Mouse (Mus musculus): ENCODE data around the gene Anxa9. TPM values are rescaled to one million over a fixed set of nuclear protein-coding genes. Genes with fewer than 3 reads are reported as not detected.
A peak's percentile ranks its signal among the peaks of the same experiment; 100 is the strongest.

Anxa9 gene
- polyA plus RNA-seq, 1 experiment from 2014 or later = 1.6 TPM

DNA sequence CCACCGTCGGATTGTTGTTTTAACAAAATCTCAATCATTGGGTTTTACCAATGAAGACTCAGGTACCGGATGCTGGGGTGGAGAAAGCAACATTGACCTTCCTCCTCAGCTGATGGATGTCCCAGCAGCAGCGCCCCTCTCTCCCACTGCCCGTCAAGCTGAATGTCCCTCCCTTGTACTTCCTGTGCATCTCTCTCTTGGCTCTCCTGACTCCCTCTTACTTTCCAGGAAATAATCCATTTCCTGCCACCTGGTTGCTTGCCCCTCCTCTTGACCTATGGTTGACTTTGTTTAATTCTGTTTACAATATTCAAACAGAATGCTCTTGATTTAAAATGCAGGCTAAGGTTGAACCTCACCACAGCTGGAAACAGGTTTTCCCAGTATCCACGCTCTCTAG lies 16.8 kb downstream of the Anxa9 start:
- Histone ChIP-seq H3K9ac (no peak overlapping the region), H3K9me3 (no peaks in the 10 kb centered on the region), H3K4me2 (no peak overlapping the region), H3K4me3 (no peak overlapping the region), H3K4me1 (no peaks in the 10 kb centered on the region), H3K27me3 (no peaks in the 10 kb centered on the region), H3K27ac (no peak overlapping the region), H3K36me3 (peaks cover 44% of the 10 kb centered on the region)
- 61% methylated on average over 6 of the region's 6 CpGs for WGBS
- no peak for ATAC-seq (ENCODE audit: borderline replicate concordance, extremely low read depth, low FRiP score, low TSS enrichment)

DNA sequence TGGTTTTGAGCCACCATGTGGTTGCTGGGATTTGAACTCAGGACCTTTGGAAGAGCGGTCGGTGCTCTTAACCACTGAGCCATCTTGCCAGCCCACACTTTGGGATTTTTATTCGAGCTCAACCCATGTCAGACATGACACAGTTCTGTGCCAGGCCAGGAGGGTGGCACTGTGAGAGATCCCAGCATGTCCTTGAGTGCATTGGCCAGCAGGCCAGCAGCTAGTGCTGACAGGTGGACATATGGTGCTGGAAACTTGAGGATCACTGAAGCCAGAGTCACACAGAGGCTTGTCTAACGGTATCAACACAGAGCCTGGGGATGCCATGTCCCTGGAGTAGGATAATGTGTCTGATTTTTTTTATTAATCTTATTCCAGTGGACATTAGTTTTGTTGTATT lies 17.6 kb downstream of the Anxa9 start:
- no peak for ATAC-seq (ENCODE audit: borderline replicate concordance, extremely low read depth, low FRiP score, low TSS enrichment)
- H3K36me3 ChIP-seq = peaks cover 37% of the 10 kb centered on the region

GRCm38 (mm10) chr3:95287541-95287940 lies 19.4 kb downstream of the Anxa9 start:
- WGBS = 90% methylated on average over 3 of the region's 3 CpGs
- H3K27ac ChIP-seq = no peak overlapping the region
- peaks cover 22% of the 10 kb centered on the region for H3K36me3 ChIP-seq
- H3K4me3 ChIP-seq = no peak overlapping the region
- H3K4me2 ChIP-seq = no peak overlapping the region
- no peak overlapping the region for H3K9ac ChIP-seq
- H3K27me3 ChIP-seq = no peaks in the 10 kb centered on the region
- no peak for ATAC-seq (ENCODE audit: borderline replicate concordance, extremely low read depth, low FRiP score, low TSS enrichment)
- no peaks in the 10 kb centered on the region for H3K9me3 ChIP-seq
- peaks cover 11% of the 10 kb centered on the region for H3K4me1 ChIP-seq

More for the DNA sequence above, 17.6 kb downstream of the Anxa9 start:
- H3K9ac ChIP-seq = no peak overlapping the region
- peaks cover 1% of the 10 kb centered on the region for H3K4me1 ChIP-seq
- H3K27ac ChIP-seq = no peak overlapping the region
- no peaks in the 10 kb centered on the region for H3K27me3 ChIP-seq
- no peaks in the 10 kb centered on the region for H3K9me3 ChIP-seq
- WGBS = 92% methylated on average over 4 of the region's 4 CpGs
- no peak overlapping the region for H3K4me2 ChIP-seq
- no peak overlapping the region for H3K4me3 ChIP-seq

DNA sequence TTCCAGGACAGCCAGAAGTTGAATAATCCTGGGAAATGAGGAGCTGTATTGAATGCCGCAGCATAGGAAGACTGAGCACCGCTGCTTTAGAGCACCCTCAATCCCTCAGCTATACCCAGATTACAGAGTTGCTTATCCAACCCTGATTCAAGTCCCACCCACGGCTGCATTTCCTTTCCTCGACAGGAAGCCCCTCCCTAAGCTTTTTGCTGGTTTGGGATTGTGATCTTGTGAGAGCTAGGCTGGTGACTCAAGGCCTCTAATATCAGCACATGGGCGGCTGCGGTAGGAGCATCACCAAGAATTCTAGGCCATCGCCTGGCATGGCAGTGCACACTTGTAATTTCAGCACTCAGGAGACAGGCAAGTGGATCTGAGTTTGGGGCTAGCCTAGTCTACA lies 20.5 kb downstream of the Anxa9 start:
- H3K4me1 ChIP-seq = peaks cover 11% of the 10 kb centered on the region
- H3K27ac ChIP-seq = no peak overlapping the region; the same call in 1 of the 2 replicates
- no peak overlapping the region for H3K4me2 ChIP-seq
- peaks cover 22% of the 10 kb centered on the region for H3K36me3 ChIP-seq
- ATAC-seq (ENCODE audit: borderline replicate concordance, extremely low read depth, low FRiP score, low TSS enrichment) = no peak
- no peaks in the 10 kb centered on the region for H3K9me3 ChIP-seq
- no peak overlapping the region for H3K4me3 ChIP-seq
- H3K27me3 ChIP-seq = no peaks in the 10 kb centered on the region
- 73% methylated on average over 7 of the region's 7 CpGs for WGBS
- no peak overlapping the region for H3K9ac ChIP-seq

DNA sequence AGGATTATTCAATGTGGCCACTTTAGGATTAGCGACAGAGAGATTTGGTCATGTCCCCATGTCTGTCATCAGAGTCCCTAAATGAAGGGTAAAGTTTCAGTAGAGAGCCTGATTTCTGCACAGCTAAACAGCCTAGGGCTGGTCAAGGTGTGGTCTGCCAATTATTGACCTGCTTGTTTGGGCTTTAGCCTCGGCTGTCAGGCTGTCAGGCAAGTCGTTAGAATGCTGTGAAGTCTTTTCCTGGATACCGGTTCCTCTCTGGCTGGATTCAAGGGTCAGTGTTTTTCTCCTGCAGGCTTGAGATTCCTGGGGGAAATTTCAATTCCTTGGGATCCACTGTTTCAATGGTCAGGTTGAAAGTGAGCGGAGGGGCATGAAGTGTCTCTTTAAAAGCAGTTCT lies 21.0 kb downstream of the Anxa9 start:
- Histone ChIP-seq H3K4me3 (no peak overlapping the region), H3K9me3 (no peaks in the 10 kb centered on the region), H3K27ac (no peak overlapping the region), H3K4me1 (peaks cover 11% of the 10 kb centered on the region), H3K9ac (no peak overlapping the region), H3K27me3 (no peaks in the 10 kb centered on the region), H3K36me3 (peaks cover 22% of the 10 kb centered on the region), H3K4me2 (no peak overlapping the region)
- no peak for ATAC-seq (ENCODE audit: borderline replicate concordance, extremely low read depth, low FRiP score, low TSS enrichment)
- 61% methylated on average over 5 of the region's 5 CpGs for WGBS

- Histone ChIP-seq H3K4me3 (no peak overlapping the region), H3K27ac (no peak overlapping the region)
- WGBS = 96% methylated on average over 5 of the region's 5 CpGs
Observed at GRCm38 (mm10) chr3:95285390-95285789, 21.6 kb downstream of the Anxa9 start.

GRCm38 (mm10) chr3:95284501-95285281 lies 22.3 kb downstream of the Anxa9 start:
- no peak overlapping the region; the same call in 1 of the 2 replicates for H3K9ac ChIP-seq
- no peak for ATAC-seq (ENCODE audit: borderline replicate concordance, extremely low read depth, low FRiP score, low TSS enrichment)
- H3K27ac ChIP-seq = no peak overlapping the region

More at GRCm38 (mm10) chr3:95285390-95285789, 21.6 kb downstream of the Anxa9 start:
- no peak overlapping the region for H3K4me2 ChIP-seq
- peaks cover 22% of the 10 kb centered on the region for H3K36me3 ChIP-seq
- ATAC-seq (ENCODE audit: borderline replicate concordance, extremely low read depth, low FRiP score, low TSS enrichment) = no peak
- no peaks in the 10 kb centered on the region for H3K27me3 ChIP-seq
- peaks cover 16% of the 10 kb centered on the region for H3K4me1 ChIP-seq
- no peak overlapping the region for H3K9ac ChIP-seq
- no peaks in the 10 kb centered on the region for H3K9me3 ChIP-seq

DNA sequence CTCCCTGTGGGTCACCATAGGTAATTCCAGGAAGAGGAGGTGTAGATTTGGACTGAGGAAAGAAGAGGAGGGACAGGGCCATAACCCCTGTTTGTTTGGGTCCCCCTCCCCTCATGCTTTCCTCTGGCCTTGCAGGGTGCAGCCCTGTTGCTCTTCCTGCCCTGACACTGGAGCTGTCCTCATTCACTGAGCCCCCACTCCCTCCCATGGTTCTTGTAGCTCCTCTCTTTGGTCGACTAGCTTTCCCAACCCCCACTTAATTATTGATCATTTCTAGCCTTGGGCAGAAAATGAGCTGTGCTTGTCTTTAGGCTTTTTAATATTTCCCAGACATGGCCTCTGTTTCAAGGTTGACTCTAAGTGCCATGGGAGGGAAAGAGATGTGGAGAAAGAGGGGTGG lies 22.9 kb downstream of the Anxa9 start:
- H3K27ac ChIP-seq = peak overlapping the region; percentile 98
- 19% methylated on average over 1 of the region's 1 CpGs for WGBS
- H3K9ac ChIP-seq = peak overlapping the region; percentile 76

More at GRCm38 (mm10) chr3:95284501-95285281, 22.3 kb downstream of the Anxa9 start:
- WGBS = 89% methylated on average over 12 of the region's 12 CpGs
- peak overlapping the region; percentile 72; the same call in 1 of the 2 replicates for H3K4me2 ChIP-seq
- peak overlapping the region; percentile 70; the same call in 1 of the 2 replicates for H3K4me3 ChIP-seq
- H3K27me3 ChIP-seq = no peaks in the 10 kb centered on the region
- H3K4me1 ChIP-seq = peaks cover 19% of the 10 kb centered on the region
- no peaks in the 10 kb centered on the region for H3K9me3 ChIP-seq
- peaks cover 18% of the 10 kb centered on the region for H3K36me3 ChIP-seq

DNA sequence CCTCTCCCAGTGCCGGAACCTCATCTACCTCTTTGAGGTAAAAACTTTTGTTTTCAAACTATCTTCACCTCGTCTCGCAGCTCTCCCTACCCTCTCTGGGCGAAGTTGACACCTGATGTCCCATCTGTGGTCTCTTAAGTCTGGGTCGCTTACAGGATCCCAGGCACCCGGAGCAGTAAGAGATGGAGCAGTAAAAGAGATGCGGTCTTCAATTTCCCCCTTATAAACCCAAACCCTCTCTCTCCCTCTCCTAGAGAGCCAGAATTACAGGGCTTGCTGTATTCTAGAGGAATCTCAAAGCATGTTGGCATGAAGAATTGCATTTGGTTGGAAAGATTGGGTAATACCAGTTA lies 23.4 kb downstream of the Anxa9 start:
- WGBS = 2% methylated on average over 7 of the region's 7 CpGs
- no peaks in the 10 kb centered on the region for H3K9me3 ChIP-seq
- H3K36me3 ChIP-seq = peaks cover 11% of the 10 kb centered on the region
- peaks cover 19% of the 10 kb centered on the region for H3K4me1 ChIP-seq
- H3K4me2 ChIP-seq = peak overlapping the region; percentile 72
- peak overlapping the region; percentile 98 for H3K27ac ChIP-seq
- H3K27me3 ChIP-seq = no peaks in the 10 kb centered on the region
- peak overlapping the region; percentile 76 for H3K9ac ChIP-seq
- ATAC-seq (ENCODE audit: borderline replicate concordance, extremely low read depth, low FRiP score, low TSS enrichment) = no peak
- peak overlapping the region; percentile 70 for H3K4me3 ChIP-seq

More for the DNA sequence above, 22.9 kb downstream of the Anxa9 start:
- peak overlapping the region; percentile 70 for H3K4me3 ChIP-seq
- H3K4me2 ChIP-seq = peak overlapping the region; percentile 72
- ATAC-seq (ENCODE audit: borderline replicate concordance, extremely low read depth, low FRiP score, low TSS enrichment) = no peak
- H3K9me3 ChIP-seq = no peaks in the 10 kb centered on the region
- H3K27me3 ChIP-seq = no peaks in the 10 kb centered on the region
- H3K36me3 ChIP-seq = peaks cover 14% of the 10 kb centered on the region
- peaks cover 19% of the 10 kb centered on the region for H3K4me1 ChIP-seq

GRCm38 (mm10) chr3:95282865-95283588 lies 23.9 kb downstream of the Anxa9 start:
- peak overlapping the region; percentile 98 for H3K27ac ChIP-seq
- WGBS = 0% methylated on average over 51 of the region's 51 CpGs
- no peaks in the 10 kb centered on the region for H3K9me3 ChIP-seq
- H3K9ac ChIP-seq = peak overlapping the region; percentile 76
- H3K4me2 ChIP-seq = peak overlapping the region; percentile 72
- peaks cover 5% of the 10 kb centered on the region; the same call in 1 of the 2 replicates for H3K36me3 ChIP-seq
- peaks cover 19% of the 10 kb centered on the region for H3K4me1 ChIP-seq
- H3K27me3 ChIP-seq = no peaks in the 10 kb centered on the region
- ATAC-seq (ENCODE audit: borderline replicate concordance, extremely low read depth, low FRiP score, low TSS enrichment) = peak; percentile 77
- peak overlapping the region; percentile 70 for H3K4me3 ChIP-seq

- Histone ChIP-seq H3K9ac (peak overlapping the region; percentile 76), H3K27ac (peak overlapping the region; percentile 98), H3K4me3 (peak overlapping the region; percentile 70), H3K27me3 (no peaks in the 10 kb centered on the region), H3K36me3 (no peaks in the 10 kb centered on the region), H3K4me2 (peak overlapping the region; percentile 72), H3K9me3 (no peaks in the 10 kb centered on the region), H3K4me1 (peaks cover 19% of the 10 kb centered on the region)
- no peak for ATAC-seq (ENCODE audit: borderline replicate concordance, extremely low read depth, low FRiP score, low TSS enrichment)
- 0% methylated on average over 11 of the region's 11 CpGs for WGBS
Observed at GRCm38 (mm10) chr3:95282381-95282864, 24.6 kb downstream of the Anxa9 start.

Measured in lung, embryonic 15.5 days (tissue).